Mouse (Mus musculus) cerebellum, postnatal 14 days (tissue): ENCODE results near the gene Tsen2.
A peak's percentile ranks its signal among the peaks of the same experiment; 100 is the strongest.

Source experiments
- DNase-seq, 2 experiments: peaks; one replicate each; pipeline ENCODE4 v3.0.0; 2021; ENCODE audit warnings: mixed read lengths in 2 of 2

Gene Tsen2

DNA sequence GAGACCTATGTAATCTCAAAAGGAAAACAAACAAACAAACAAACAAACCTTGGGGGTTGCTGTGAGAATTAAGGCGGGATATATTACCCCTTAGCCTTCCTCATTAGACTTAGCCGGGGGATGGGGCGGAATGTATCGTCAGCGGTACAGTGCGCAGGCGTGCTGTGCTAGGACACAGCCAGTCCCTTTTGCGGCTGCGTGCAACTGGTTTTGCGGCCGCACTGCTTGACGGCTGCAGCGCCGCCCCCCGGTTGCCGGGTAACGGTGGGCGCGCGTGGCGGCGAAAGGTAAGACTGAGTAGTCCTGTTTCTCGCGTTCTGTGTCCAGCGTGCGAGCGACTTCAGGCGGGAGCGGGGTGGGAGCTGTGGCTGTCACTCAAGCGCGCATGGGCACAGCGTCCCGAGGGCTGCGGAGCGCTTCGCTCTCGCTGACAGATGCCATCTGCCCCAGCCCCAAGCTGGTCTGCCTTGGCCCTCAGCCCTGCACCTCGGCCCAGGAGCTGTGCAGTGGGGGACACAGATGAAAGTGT lies at the start of gene Tsen2:
Gene Tsen2, plus strand, starts transcription at position 223 of the 529 bp plus-strand sequence.
- peak; percentile 99 for DNase-seq

DNA sequence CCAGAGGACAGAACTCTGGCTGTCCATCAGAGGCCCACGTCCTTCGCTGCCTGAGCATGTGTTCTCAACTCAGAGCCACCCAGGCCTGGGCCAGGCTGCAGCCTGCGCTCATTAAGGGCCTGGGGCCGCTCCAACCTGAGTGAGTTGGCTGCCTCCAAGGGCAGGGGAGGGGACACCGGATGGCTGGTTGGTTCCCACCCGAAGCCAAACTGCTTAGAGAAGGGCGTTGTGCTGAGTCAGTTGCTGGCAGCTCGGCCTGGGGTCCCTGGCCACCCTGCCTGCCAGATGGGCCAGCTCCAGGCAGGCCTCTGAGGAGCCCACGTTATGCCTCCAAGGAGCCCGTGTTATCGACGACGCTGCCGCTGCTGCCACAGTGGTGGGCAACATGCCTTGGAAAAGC lies 44.9 kb upstream of the Tsen2 start:
- peak; percentile 81 to 83 for DNase-seq

DNA sequence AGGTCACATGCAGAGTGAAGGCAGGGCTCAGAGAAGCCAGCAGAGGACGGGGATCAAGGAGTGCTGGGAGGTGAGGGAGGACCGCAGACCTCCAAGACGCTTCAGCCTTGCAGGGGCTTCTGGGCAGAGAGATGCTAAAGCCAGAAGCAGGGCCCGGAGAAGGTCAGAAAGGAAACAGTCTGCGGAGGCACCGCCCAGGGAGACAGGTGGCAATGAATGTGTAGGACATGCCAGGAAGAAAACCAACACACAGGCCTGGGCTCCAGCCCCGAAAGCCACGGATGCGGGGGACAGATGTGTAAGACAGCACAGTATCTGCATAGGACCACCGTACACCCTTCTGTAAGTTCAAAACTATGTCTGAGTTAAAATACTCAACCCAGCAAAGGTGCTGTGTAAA lies 44.2 kb upstream of the Tsen2 start:
- DNase-seq, result no peak

DNA sequence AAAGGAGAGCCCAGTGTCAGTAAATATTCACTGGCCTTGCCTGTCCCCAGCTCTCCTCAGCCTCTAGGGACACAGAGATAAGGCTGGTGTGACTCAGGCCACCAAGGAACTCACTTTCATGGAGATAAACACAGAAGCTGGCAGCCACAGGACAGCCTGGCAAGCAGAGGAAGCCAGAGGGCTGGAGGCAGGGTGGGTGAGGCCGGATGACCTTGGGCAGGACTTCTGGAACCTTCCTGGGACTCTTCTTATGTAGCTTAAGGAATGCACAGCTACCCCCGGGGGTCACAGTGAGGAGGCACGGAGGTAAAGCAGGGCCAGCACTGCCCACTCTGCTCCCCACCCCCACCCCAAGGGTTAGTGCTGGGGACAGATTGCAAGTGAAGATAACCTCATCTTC lies 43.3 kb upstream of the Tsen2 start:
- DNase-seq, result peak; percentile 26 to 43

DNA sequence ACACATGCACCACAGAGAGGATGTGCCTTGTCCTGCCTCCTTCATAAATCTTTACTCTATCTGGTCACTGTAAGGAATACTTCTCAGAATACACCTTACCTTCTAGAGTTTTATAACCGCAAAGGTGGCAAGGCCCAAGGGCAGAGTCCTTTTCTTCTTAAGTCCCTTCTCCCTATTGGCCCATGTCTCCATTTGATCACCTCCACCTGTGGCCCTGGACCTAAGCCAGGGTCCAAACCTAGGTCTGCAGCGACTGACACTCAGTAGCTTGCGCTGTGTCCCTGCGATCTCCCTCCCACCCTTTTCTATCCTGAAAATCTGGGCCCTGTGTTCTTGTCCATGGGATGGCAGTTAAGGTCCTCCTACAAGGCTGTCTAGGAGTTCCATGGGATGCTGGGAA lies 41.4 kb upstream of the Tsen2 start:
- no peak for DNase-seq

DNA sequence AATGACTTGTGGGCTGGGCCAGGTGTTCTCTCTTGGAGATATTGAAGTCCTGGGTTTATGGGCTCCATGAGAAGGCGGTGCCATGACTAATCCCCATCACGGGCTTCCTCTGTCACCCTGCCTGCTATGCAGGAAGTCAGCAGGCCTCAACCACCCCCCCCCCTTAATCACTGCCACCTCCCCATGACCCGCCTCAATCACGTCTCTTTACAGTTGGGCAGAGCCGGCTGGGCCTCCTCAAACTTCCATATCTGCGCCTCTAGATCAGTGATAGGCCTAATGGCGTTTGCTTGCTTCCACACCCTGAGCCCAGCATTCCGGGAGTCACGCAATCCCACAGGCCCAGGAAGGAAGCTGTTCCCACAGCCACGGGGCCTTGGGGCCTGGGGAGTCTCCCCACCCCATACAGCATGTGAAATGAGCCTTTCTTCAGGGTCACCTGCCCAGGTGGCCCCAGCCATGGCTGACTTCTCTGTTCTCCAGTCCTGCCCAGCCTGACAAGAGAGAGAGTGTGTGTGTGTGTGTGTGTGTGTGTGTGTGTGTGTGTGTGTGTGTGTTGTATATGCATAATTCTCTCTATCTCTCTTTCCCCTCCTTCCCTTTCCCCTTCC lies 40.8 kb upstream of the Tsen2 start:
- DNase-seq, result no peak

DNA sequence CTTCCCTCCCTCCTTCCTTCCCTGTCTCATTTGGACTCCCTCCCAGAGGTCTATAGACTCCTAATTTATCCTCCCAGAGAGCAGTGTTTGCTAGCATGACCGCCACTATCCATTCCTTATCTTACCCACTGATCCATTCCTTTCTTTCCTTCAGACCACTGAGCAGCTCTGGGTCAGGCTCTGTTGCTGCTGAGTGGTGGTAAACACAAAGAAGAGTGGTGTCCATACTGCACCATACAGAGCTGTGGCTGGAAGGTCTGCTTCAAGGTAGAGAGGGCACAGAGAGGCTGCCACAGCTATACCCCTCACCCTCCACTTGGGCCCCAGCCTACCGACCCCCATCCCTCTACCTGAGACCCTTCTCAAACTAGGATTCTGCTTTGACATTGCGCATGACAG lies 40.3 kb upstream of the Tsen2 start:
- DNase-seq, result no peak

DNA sequence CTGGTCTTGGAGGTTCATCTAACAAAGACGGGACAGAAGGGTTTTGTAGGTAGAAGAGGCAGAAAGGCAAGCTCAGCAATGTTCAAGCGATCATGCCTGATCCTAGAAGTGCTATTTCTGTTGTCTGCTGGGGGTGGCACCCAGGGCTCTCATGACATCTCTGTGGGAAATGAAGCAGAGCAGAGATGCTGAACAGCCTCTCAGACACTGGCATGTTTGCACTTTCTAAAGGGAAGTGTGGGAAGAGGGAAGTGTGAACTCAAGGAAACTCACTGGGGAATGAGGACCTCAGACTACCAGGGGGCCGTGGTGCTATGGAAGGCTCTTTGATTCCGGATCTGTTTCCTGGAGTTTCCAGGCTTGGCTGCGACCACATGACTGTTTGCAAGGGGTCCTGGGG lies 39.5 kb upstream of the Tsen2 start:
- no peak for DNase-seq

DNA sequence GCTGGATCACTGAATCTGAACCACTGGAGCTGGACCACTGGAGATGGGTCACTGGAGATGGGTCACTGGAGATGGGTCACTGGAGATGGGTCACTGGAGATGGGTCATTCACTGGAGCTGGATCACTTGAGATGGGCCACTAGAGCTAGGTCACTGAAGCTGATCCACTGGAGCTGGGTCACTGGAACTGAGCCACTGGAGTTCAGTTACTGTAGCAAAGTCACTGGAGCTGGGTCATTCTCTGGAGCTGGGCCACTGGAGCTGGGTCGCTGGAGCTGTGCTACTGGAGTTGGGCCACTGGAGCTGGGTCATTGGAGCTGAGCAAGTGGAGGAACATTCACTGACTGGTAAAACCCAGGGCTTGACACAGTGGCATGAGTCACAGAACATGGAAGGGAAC lies 38.0 kb upstream of the Tsen2 start:
- no peak for DNase-seq

DNA sequence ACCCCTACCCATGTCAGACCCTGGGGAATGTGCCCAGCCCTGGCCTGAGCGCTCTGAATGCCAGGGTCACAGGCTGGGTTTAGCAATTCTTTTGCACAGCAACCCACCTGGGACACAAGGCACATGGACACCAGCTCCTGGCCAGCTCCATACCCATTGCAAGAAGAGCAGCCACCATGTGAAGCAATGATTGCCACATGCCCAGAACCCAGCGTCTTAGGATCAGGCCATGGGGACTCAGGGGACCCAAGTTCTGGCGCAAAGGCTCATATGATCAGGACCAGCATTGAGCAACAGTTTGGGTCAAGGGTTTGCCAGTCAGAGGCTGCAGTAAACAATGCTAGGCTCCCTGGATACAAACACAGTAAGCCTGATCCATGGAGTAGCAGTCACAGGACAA lies 33.0 kb upstream of the Tsen2 start:
- no peak for DNase-seq

DNA sequence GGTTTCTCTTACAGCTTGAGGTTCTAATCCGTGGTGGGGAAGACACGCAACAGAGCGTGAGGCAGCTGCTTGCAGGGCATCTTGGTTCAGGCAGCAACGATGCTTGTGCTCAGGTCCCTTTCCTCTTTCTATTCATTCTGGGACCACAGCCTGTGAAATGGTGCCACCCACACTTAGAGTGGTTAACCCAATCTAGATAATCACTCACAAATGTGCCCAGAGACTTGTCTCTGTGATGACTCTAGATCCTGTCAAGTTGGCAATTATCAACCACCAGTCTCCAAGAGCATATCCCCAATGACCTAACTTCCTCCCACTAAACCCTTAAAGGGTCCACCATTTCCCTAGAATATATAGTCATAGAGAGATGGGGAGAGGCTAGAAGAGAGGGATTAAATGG lies 31.3 kb upstream of the Tsen2 start:
- DNase-seq, result no peak

DNA sequence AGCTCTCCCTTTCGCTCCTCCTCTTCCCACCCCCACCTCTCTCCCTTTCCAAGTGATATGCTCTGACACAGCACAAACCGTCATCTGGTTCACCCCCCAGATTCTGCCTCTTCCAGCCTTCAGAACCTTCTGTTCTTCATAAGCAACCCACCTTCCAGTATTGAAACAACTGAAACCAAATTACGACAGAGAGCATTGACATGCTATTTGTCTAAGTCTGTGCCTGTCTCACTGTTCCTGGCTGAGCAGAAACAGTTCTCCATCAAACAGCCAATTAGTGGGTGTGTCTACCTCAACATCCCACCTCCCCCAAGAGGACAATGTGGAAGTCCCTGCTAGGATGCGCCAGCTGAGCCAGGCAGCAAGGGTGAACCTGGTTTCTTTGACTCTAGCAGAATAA lies 26.6 kb upstream of the Tsen2 start:
- DNase-seq, result no peak

DNA sequence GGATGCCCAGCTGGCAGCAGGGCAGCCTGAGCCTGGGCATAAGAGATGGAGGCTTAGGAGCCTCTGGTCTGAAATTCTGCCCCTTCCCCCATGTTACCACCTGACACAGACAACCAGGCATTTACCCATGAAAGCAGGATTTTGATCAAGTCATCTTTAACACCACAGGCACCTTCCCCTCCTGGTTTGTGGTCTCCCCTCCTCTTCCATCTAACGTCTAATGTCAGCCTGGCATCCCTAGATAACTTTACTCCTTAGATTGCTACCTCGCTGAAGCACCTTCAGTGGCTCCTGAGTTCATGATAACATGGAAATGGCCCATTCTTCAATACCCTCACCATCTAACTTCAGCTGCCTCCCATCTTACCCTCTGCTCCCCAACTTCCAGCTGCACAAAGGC lies 26.1 kb upstream of the Tsen2 start:
- no peak for DNase-seq

DNA sequence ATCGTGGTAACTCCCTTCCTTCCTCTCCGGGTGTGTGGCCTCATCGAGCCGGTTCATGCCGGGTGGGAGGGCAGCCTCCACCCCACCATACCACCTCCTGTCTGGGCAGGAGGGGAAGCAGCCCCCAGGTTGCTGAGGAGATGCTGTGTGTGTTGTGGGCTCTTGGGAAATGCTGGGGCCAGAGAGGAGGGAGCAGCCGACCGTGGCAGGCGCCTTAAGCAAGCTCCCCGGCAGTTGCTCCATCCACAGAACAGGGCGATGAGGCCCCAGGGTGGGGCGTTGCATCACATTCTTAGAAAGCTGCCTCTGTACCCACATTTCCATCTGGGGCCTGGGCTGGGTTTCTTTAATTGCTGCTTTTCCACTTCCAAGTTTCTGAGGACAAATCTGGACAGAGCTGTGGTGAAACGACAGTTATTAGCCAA lies 25.2 kb upstream of the Tsen2 start:
- no peak for DNase-seq

DNA sequence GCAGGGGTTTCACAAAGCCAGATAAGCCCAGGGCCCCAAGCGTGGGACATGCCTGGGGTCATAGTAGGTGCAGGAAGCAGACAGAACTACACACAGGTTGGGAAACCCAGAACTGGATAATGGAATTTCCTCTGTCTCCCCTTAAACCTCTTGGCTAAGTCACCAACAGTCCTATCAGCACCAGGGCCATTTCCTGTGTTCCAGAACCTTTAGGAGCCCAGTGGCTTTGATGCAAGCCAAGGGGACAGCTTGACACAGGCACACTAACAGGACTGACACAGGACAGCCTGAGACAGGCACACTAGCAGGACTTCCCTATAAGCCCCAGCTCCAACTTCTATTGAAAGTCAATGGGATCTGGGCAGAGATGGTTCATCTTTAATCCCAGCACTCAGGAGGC lies 22.5 kb upstream of the Tsen2 start:
- no peak for DNase-seq

DNA sequence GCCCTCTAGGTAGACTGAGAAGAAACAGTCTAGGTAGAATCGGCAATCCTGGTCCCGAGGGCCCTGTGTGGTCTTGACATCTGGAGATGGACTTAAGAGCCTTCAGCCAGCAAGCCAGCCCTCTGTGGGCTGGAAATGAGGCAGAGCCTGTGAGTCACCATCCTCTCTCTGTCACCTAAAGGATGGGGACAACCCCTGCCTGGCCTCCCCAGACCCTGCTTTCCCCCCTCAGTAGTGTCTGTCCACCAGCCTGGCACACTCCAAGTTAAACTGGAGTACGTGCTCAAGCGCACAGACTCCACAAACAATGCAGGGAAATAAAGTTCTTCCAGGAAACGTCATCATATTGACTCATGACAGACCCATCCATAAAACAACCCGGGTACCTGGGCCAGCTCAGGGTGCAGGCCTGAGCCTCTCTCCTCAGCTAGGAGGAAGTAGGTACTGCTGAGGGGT lies 21.7 kb upstream of the Tsen2 start:
- no peak for DNase-seq

DNA sequence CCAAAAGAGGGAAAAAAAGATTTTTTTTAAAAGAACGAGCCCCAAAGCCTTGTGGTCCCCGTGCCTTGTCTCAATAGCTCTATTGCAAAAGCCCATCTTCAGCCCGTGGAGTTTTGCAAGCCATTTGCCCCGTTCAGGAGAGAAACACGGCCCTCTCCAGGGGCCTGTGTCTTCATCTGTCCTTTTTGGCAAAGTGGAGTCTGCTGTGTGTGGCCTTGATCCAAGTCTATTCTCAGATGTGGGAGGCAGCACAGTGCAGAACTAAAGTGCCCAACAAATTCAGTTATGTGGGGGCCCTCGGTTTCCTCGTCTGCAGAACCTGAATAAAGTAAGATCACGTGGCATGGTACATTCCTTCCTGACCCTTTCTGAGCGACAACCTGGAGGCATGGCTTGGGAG lies 21.3 kb upstream of the Tsen2 start:
- peak; percentile 71 to 73 for DNase-seq

DNA sequence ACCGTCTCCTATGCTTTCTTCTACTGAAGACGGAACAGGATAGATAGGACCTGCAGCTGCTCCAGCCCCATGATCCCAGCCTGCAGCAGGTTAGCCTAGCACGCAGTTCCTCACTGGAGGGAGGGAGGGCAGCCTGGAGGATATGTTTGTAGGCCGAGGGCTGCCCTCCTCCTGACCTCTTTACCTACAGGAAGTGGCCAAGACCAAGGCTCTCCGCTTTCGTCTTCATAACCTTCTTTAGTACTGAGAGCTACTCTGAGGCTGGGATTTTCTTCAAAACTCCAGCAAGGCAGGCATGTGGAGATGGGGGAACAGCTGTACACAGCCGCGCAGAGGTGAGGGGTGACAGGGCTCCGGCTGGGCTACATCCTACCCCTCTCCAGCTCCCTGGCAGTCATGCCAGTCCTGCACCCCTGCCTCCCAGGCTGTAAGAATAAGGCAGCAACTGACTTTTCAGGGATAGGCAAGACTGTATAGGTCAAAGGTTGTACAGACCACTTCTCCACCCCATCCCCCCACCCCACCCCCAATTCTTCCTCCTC lies 19.9 kb upstream of the Tsen2 start:
- no peak for DNase-seq

DNA sequence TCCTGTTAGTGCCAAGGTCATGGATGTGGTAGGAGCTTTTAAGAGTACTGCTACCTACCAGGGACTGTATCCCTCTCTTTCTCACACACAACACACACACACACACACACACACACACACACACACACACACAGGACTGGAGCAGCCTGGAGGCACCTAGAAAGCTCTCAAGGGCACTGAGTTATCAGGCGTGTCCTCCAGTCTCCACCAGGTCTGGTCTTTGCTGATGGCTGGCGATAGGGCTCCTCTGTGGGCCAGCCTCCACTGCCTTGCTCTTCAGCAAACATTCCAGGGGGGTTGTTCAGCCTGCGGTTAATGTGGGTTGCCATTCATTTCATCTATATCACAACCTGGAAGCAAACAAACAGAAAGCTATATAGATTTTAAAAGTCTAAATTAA lies 17.0 kb upstream of the Tsen2 start:
- no peak for DNase-seq

DNA sequence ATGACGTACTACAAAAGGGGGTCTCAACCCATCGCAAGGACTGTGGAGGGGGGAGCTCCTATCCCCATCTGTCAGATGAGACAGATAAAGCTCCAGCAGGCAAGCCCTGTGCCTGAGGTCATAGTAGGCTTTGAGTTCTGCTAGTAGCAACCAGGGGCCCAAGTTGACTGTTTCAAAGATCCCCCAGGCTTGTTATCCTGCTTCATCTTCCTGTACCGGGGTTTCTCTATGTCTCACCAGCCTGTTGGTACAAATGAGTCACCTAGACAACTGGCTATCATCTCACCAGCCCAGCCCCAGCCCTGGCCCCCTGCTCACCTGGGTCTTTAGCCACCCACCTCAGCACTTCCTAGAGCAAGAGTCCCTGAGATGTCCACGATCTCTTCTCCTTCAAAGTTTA lies 16.1 kb upstream of the Tsen2 start:
- no peak for DNase-seq

DNA sequence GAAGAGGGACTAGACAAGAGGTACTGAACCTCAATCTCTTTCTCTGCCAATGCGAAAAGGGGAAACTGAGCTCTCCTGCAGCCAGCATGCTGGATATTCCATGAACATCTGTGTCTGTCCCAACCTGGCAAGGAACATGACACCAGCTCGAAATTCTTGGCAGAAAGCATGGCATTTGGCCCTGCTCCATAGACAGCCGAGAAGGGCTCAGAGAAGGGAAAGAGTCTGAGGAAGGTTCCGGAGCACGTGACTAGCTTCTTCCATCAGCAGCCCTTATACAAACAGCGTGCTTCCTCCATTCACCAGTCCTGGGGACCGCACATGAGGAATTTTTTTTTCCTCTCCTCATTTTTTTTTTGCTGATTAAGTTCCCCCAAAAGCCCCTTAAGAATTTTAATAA lies 9.8 kb upstream of the Tsen2 start:
- DNase-seq, result peak; percentile 80 to 86

DNA sequence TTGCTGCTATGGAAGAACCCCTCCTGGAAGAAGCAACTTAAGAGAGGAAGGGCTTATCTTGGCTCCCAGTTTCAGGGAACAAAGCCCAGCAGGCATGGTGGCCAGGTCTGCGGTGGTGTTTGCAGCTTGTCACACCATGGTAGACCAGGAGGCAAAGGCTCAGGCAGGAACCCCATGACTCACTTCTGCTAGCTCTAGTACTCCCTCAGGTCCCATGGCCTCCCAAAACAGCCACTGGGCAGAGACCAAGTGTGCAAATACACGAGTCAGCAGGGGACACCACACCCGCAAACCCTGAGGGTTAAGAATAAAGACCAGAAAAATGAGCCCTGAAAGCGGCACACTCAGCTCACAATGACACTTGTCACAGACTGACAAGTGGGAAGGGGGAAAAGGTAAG lies 8.3 kb upstream of the Tsen2 start:
- DNase-seq, result no peak

DNA sequence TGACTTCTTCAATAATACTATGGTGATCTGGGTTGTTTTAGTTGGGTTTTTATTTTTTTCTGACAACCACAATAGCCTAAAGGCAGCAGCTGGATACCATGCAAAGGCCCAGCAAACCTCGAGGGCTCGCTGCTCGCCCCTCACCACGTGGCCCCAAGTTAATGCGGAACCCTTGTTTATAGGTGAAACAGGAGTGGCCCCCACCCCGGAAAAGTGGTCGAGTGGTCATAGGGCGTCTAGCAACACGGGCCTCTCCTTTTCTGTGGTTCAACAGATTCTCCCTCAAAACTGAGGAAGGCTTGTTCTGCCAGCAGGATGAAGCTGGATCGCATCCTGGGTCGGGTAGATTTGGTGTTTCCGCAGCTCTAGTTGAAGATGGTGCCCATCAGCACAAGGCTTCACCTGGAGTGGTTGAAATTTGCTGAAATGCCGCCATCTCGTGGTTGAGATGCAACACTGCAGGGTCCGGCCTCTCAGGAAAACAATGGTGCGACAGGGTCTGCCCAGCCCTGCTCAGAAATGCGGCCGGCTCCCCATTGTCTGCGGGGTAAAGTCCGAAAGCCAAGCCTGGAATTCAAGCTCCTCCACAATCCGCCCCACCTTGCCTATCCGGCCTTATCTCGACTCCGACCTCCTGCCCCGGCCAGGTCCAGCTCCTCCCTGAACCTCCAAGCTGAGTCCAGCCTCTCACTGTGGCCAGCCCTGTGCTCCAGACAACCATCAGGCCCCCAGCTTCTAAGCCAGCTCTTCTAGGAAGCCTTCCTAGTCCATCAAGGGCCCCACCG lies 5.6 kb upstream of the Tsen2 start:
- peak; percentile 90 to 93 for DNase-seq

DNA sequence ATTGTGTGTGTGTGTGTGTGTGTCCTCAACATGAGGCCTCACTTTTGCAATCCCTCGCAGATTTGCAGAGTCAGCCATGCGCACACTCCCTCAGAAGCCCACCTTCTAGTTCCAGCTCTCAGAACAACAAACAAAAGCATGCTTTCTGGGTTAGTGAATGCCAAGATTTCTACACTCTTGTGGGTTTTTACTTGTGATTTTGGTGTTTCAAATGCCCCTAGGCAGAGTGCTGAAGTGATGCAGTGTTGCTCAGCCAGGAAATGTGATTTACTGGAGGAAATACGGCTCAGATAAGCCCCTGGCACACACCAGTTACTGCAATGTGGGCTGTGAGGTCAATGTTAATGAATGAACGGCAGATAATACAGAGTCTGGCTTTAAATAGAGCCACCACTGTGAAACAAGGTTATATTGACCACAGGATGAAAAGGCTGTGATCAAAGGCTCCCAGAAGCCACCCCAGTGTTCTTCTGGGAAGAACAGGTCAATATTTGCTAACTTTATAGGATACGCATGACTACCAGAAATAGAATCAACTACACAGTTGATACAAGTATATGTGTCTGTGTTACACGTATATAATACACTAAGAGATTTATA lies 2.7 kb upstream of the Tsen2 start:
- no peak for DNase-seq
